Mouse (Mus musculus) spleen, adult 2 months (tissue): ENCODE results near the gene Gm37240.

ENCODE experiments used
- CTCF ChIP-seq: fragments of 200-500 bp; IDR thresholded peaks from 2 replicates; pipeline ENCODE4 v1.5.1; 2011; ENCODE audit warnings: mild to moderate bottlenecking, inconsistent platforms; ENCODE audit not compliant: insufficient read depth, insufficient read length, insufficient replicate concordance; ENCODE audit errors: extremely low read depth
- POLR2A ChIP-seq: fragments of 200-500 bp; IDR thresholded peaks from 2 replicates; pipeline ENCODE4 v1.6.1; 2011; ENCODE audit warnings: low read depth, low read length, inconsistent platforms

- no peak for TF ChIP-seq CTCF
- no peak for TF ChIP-seq POLR2A
Observed at GRCm38 (mm10) chr3:84748139-84748538, 1139.2 kb downstream of the Gm37240 start.
